Mouse (Mus musculus) spleen, adult 2 months (tissue): Measurements from ENCODE around the gene Samd4. TPM values are rescaled to one million over a fixed set of nuclear protein-coding genes. Genes with fewer than 3 reads are reported as not detected.

Source experiments
- DNase-seq, 2 experiments: peaks; one replicate each; pipeline versions ENCODE4 v3.0.0 to v3.0.0-alpha.2; 2012 to 2021; ENCODE audit warnings: low spot score in 2 of 2, low read depth in 1 of 2
- H3K27ac ChIP-seq: fragments of 200-500 bp; 2 replicates; pipeline ENCODE4 v1.5.1; 2012; ENCODE audit warnings: low read length, inconsistent platforms; ENCODE audit not compliant: insufficient read depth
- H3K27me3 ChIP-seq: fragments of 200-500 bp; 2 replicates; pipeline ENCODE4 v1.6.1; 2012; ENCODE audit warnings: mild to moderate bottlenecking, moderate library complexity, low read length, inconsistent platforms; ENCODE audit not compliant: control insufficient read depth, insufficient read depth
- H3K36me3 ChIP-seq: fragments of 200-500 bp; 2 replicates; pipeline ENCODE4 v1.6.1; 2012; ENCODE audit warnings: mild to moderate bottlenecking, low read length, inconsistent platforms; ENCODE audit not compliant: control insufficient read depth, insufficient read depth
- H3K4me1 ChIP-seq: fragments of 200-500 bp; 2 replicates; pipeline ENCODE4 v1.6.1; 2011; ENCODE audit warnings: inconsistent platforms; ENCODE audit not compliant: control insufficient read depth, insufficient read depth, insufficient read length
- H3K4me3 ChIP-seq: fragments of 200-500 bp; 2 replicates; pipeline ENCODE4 v1.5.1; 2011; ENCODE audit warnings: mild to moderate bottlenecking, inconsistent platforms; ENCODE audit not compliant: insufficient read depth, insufficient read length; ENCODE audit errors: extremely low read depth
- CTCF ChIP-seq: fragments of 200-500 bp; IDR thresholded peaks from 2 replicates; pipeline ENCODE4 v1.5.1; 2011; ENCODE audit warnings: mild to moderate bottlenecking, inconsistent platforms; ENCODE audit not compliant: insufficient read depth, insufficient read length, insufficient replicate concordance; ENCODE audit errors: extremely low read depth
- POLR2A ChIP-seq: fragments of 200-500 bp; IDR thresholded peaks from 2 replicates; pipeline ENCODE4 v1.6.1; 2011; ENCODE audit warnings: low read depth, low read length, inconsistent platforms
- WGBS: fragments of 180-500 bp; shearing (Covaris S2); methylation state at CpG from one replicate; pipeline ENCODE4 v1.1.7; 2018; 5-methylcytosine and 5-hydroxymethylcytosine counted together
- polyA plus RNA-seq: library from polyadenylated mRNA; depleted of rRNA; stranded (reverse); fragments of >200 nt; gene quantifications from 2 replicates; pipeline ENCODE4 v1.2.3, GENCODE M21; 2012

The Samd4 gene
- polyA plus RNA-seq, 1 experiment: 3.7 TPM

- DNase-seq: peak; percentile 30 to 37
- TF ChIP-seq POLR2A (no peak), CTCF (peak; percentile 66; the same call in 1 of the 2 replicates)
- peak overlapping the region; percentile 37; the same call in 1 of the 2 replicates for H3K4me3 ChIP-seq
- no peaks in the 10 kb centered on the region for H3K36me3 ChIP-seq
- H3K27me3 ChIP-seq: no peaks in the 10 kb centered on the region
- H3K4me1 ChIP-seq: peaks cover 8% of the 10 kb centered on the region; the same call in 1 of the 2 replicates
- no peak overlapping the region for H3K27ac ChIP-seq
- 5% methylated on average over 16 of the region's 16 CpGs for WGBS
Observed at GRCm38 (mm10) chr14:47086743-47087142, 204.1 kb downstream of the Samd4 start.

DNA sequence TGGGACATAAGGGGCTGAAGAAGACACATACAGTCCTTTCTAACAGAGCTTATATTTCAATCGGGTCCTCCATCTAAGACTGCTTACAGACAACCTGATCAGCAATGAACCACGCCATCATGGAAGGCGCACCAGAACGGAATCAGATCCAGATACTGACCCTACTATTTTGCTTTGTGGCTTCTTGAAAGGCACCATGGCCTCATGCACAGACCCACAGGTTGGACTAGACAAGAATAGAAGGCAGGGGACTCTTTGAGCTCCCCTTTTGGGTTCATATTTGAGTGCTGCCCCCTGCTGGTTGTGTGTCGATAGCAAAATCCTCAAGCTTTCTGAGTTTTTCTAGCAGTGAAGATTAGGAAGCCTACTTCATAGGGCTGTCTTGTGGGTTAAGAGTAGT is 204.5 kb downstream of the Samd4 start:
- no peaks in the 10 kb centered on the region for H3K27me3 ChIP-seq
- DNase-seq: peak; percentile 52 to 71
- peaks cover 8% of the 10 kb centered on the region; the same call in 1 of the 2 replicates for H3K4me1 ChIP-seq
- no peak overlapping the region for H3K27ac ChIP-seq
- 29% methylated on average over 5 of the region's 5 CpGs for WGBS
- TF ChIP-seq POLR2A (no peak), CTCF (peak; percentile 33; the same call in 1 of the 2 replicates)
- H3K4me3 ChIP-seq: peak overlapping the region; percentile 32; the same call in 1 of the 2 replicates
- H3K36me3 ChIP-seq: no peaks in the 10 kb centered on the region

GRCm38 (mm10) chr14:47087669-47088250 is 205.1 kb downstream of the Samd4 start:
- no peak for TF ChIP-seq CTCF
- no peak for TF ChIP-seq POLR2A
- H3K27me3 ChIP-seq: no peaks in the 10 kb centered on the region
- DNase-seq: no peak
- WGBS: 89% methylated on average over 12 of the region's 12 CpGs
- H3K4me1 ChIP-seq: peaks cover 8% of the 10 kb centered on the region; the same call in 1 of the 2 replicates
- H3K27ac ChIP-seq: no peak overlapping the region; the same call in 1 of the 2 replicates
- no peaks in the 10 kb centered on the region for H3K36me3 ChIP-seq
- H3K4me3 ChIP-seq: no peak overlapping the region

GRCm38 (mm10) chr14:47088339-47088738 is 205.7 kb downstream of the Samd4 start:
- 58% methylated on average over 1 of the region's 1 CpGs for WGBS
- peaks cover 8% of the 10 kb centered on the region; the same call in 1 of the 2 replicates for H3K4me1 ChIP-seq
- no peaks in the 10 kb centered on the region for H3K27me3 ChIP-seq
- DNase-seq: no peak
- no peak overlapping the region for H3K4me3 ChIP-seq
- TF ChIP-seq CTCF (no peak), POLR2A (no peak)
- no peaks in the 10 kb centered on the region for H3K36me3 ChIP-seq
- H3K27ac ChIP-seq: peak overlapping the region; percentile 34; the same call in 1 of the 2 replicates

DNA sequence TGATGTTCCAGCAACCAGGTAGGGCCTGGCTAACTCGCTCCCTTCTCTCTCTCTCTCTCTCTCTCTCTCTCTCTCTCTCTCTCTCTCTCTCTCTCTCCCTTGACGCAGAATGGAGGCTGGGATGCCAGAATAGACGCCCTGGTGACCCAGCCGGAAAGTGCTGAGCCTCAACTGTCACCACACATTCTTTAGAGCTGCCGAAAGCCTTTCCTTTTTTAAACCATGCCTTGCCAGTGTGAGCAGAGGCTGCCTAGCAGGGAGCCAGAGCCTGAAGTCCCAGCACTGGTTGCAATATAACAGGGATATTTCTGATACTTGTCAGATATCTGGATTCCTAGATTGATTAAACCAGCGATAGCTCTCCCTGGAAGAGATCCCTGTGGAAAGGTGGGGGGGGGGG is 206.5 kb downstream of the Samd4 start:
- TF ChIP-seq CTCF (no peak), POLR2A (no peak)
- Histone ChIP-seq H3K27ac (no peak overlapping the region; the same call in 1 of the 2 replicates), H3K4me3 (no peak overlapping the region), H3K27me3 (no peaks in the 10 kb centered on the region), H3K4me1 (peaks cover 8% of the 10 kb centered on the region; the same call in 1 of the 2 replicates), H3K36me3 (no peaks in the 10 kb centered on the region)
- 93% methylated on average over 6 of the region's 6 CpGs for WGBS
- DNase-seq: no peak

DNA sequence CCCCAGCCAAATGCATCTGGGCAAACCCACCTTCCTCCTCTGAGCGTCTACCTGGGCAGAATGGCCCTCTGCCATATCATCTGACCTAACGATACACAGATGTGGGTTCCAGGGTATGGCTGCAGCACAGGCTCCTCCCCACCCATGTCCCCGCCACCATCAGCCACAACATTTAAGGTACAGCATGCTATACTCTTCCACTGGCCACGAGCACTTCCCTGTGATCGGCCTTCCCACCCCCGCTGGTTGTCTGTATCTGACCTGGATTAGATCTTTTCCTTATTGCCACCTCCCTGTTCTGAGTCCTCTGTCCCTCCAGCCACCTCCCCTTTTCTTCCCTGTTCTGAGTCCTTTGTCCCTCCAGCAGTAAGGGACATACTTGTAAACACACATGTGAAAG is 209.3 kb downstream of the Samd4 start:
- Histone ChIP-seq H3K27ac (no peak overlapping the region), H3K4me3 (no peak overlapping the region), H3K27me3 (no peaks in the 10 kb centered on the region), H3K4me1 (peaks cover 3% of the 10 kb centered on the region; the same call in 1 of the 2 replicates), H3K36me3 (no peaks in the 10 kb centered on the region)
- 93% methylated on average over 6 of the region's 6 CpGs for WGBS
- no peak for DNase-seq
- TF ChIP-seq POLR2A: no peak
- TF ChIP-seq CTCF: no peak

- Histone ChIP-seq H3K4me3 (no peak overlapping the region), H3K36me3 (no peaks in the 10 kb centered on the region), H3K27me3 (no peaks in the 10 kb centered on the region), H3K27ac (no peak overlapping the region), H3K4me1 (no peaks in the 10 kb centered on the region)
- 94% methylated on average over 16 of the region's 16 CpGs for WGBS
- TF ChIP-seq POLR2A (no peak), CTCF (no peak)
- no peak for DNase-seq
Observed at GRCm38 (mm10) chr14:47093355-47093792, 210.7 kb downstream of the Samd4 start.
